Mouse (Mus musculus) cerebellum, adult 9-10 months (tissue): ENCODE results near the gene Slc7a14.
"Not testable (repeated sequence)": the region's sequence is repeated elsewhere in the genome, so short reads cannot be mapped to it uniquely, and the experiment has no call there.

Experiments
- DNase-seq: peaks from one replicate; pipeline ENCODE4 v3.0.0; 2022

Gene Slc7a14

DNA sequence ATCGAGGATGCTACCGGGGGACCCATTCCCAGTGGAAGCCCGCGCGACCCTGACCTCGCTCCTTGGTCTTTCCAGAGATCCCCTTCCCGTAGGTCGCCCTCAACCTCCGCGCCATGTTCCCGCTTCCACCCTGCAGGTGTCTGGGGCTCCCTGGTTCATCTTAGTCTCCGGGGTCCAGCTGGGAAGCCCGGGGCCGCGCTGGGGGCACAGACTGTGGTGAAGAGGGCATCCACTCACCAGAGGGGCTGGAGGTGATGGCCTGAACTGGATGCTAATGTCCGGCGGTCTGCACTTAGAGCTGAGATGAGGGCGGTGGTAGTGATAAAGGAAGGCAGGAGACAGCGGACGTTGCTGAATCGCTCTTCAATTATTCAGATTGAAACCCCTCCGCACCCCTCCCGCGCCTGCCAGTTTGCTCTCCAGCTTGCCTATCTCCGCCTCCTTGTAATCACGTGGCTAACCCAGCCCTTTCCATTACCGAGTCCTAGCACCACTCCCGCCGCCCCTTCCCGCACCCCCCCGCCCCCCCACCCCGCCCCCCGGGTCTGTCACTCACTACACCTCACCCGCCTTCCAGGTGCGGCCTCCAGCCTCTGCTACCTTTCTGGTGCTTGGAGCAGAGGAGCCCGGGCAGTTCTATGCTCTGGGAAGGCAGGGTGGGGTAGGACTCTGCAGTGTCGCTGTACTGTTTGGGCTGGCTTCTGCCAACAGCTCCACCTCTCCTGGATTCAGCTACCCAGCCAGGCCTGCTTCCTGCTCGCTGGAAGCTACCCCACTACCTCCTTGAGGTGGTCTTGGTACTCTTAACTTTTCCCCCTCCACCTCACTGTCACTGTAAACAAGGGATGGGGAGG is at the start of gene Slc7a14:
Slc7a14 (minus strand) TSS at position 445 of the 854 bp plus-strand sequence.
- peak; percentile 92 for DNase-seq

DNA sequence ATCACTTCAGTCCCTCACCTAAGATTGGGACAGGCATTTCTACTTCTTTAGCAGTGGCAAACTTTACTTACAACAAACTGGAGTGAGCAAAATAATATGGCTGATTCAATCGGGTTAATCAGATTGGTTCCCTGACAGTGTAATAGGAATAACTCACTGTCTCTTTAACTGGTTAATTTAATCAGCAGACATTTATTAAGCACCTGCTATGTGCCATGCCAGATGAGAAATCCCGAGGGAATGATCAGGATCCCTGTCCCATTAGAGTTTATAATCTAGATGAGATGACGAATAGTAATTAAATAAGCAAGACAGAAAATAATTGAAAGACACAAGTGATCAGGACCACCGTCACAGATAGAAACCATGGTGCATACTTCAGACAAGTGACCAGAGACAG is 36.4 kb upstream of the Slc7a14 start:
- DNase-seq: no peak

- DNase-seq: no peak
These were observed 35.6 kb upstream of the Slc7a14 start for GRCm38 (mm10) chr3:31345766-31346165.

DNA sequence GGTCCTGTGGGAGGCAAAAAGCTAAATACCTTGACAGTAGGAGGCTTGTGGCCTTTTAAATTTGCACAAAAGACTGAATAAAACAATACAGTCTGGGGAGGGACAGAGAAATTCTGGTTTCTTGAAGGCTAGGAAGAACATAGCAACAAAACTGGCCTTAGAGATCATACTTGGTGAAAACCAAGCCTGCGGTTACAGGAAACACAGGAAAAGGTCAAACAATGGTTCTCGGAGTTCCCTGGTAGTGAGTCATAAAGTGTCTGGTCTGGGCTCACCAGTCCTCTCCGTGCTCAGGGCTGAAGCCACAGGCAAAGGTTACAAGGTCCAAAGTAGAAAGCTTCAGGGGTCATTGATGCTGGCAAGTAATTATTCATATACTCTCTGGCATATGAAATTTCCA is 29.1 kb upstream of the Slc7a14 start:
- no peak for DNase-seq

DNA sequence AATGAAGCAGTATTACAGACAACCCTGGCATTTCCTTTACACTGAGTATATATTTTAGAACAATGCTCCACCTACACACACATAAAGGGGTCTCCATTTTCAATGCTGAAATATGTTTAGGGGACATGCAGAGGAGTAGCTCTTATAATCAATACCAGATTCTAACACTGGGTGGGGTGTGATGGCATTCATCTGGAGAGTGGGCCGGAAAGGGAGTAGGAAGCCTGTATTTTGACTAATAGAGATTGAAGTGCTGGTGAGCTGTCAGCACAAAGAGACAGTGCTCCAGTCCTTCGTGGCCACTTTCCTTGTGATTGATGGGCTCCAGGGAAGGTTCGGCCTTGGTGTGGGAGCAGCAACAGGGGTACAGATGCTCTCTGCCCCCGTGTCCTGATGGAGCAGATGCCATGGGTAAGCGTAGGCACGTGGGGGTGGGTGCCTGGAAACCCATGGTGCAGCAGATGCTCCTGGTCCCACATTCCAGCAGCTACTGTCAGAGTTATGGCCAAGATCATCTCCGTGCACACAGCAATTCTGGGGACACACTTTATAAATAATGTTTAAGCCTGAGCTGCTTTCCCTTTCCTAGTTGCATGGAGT is 18.2 kb upstream of the Slc7a14 start:
- DNase-seq: no peak

DNA sequence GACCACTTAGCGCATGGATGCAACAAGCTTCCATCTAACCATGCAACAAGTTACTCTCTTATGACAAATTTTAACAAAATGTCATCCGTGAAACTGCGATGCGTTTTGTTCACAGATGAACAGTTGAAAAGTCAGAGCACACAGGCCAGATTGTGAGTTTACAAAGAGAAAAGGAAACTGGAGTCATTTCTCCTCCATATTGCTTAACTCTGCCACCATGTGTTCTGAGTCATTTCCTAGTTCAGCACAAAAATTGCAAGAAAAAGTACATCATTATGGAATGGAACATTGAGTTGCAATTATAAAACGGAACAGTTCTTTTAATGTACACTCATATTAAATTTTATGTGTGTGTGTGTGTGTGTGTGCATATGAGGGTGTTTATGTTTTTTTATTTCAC is 17.6 kb upstream of the Slc7a14 start:
- DNase-seq: no peak

- peak; percentile 32 for DNase-seq
These were observed 14.1 kb upstream of the Slc7a14 start for GRCm38 (mm10) chr3:31324231-31324654.

- peak; percentile 83 for DNase-seq
These were observed 726 bp downstream of the Slc7a14 start for GRCm38 (mm10) chr3:31309371-31309933.

DNA sequence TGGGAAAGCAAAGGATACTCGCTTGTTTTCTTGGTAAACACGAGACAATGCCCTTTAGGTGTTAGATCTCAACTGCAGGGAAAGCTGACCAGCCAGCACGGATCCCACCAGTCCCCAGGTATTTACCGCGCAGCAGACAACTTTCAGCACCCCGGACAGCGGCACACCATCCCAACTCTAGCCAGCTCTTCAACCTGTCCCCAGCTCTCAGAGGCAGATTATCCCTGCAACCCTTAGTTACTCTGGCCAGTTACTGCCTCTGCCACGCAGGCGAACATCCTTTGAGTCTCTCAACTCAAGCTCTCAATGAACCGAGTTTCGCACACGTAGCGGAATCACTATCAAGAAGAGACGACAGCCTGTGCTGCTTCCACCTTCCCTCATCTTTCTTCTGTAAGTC is 1.3 kb downstream of the Slc7a14 start:
- DNase-seq: no peak

DNA sequence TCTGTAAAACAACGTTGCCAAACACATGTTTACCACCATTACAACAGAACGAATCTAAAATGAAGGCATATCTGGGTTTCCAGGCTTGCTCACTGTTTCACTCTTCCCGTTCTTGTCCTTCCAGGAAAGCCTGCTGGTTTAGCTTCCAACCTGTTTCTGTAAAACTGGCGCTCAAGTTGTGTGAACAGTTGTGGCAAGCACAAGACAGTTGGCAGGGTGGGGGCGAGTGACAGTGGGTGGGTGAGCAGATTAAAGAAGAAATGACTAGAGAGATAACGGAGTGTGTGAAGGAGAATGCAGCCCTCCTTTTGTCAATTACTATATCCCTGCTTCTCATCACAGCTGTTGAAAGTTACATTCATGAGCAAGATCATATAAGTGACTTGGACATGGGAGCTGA is 2.2 kb downstream of the Slc7a14 start:
- no peak for DNase-seq

DNA sequence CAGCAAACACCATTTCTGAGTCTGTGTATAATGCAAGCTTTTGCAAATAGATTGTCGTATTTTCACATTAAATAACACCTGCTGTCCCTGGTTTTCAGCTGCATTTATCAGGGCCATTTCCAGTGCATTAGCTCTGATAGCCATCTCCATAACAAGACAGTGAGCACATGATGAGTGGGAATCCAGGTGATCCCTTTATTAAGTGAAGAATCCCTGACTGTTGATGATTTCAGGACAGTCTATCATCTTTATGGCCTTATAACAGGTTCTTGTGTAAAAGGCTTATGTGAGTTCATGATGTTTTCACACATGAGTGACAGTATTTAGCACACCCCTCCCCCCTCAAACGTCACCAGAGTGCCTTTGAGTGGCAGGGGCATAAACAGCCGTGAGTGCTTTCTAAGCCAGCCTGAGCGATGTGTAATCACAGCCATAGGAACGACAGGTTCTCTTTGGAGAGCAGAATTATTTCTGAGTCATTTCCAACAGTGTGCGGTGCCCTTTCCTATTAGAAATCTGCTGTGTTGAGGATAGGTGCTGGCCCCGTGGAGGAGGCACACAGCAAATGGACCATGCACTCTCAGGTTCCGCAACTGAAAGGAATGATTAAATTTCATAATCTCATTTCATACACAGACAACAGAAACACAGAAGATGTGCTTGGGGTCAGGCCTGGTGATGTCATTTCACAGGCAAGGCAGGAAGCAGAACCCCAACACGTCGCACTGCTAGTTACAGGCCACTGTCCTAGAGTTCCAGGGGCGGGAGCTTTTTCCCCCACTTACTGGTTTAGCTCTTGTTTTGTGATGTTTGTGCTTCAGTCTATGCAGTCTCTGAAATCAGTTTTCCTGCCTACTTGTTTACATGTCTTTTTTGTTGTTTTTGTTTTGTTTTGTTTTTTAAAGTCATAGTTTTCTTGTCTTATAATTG is 18.2 kb downstream of the Slc7a14 start:
- no peak for DNase-seq

- no peak for DNase-seq
These were observed 22.7 kb downstream of the Slc7a14 start for GRCm38 (mm10) chr3:31287421-31287948.

- DNase-seq: peak; percentile 67
These were observed 29.1 kb downstream of the Slc7a14 start for GRCm38 (mm10) chr3:31281116-31281515.

- no peak for DNase-seq
These were observed 35.3 kb downstream of the Slc7a14 start for GRCm38 (mm10) chr3:31274875-31275274.

- DNase-seq: not testable (repeated sequence)
These were observed 36.9 kb downstream of the Slc7a14 start for GRCm38 (mm10) chr3:31273247-31273646.

GRCm38 (mm10) chr3:31272635-31273034 is 37.5 kb downstream of the Slc7a14 start:
- DNase-seq: no peak

GRCm38 (mm10) chr3:31269551-31270317 is 40.4 kb downstream of the Slc7a14 start:
- no peak for DNase-seq

GRCm38 (mm10) chr3:31267921-31268320 is 42.3 kb downstream of the Slc7a14 start:
- no peak for DNase-seq

GRCm38 (mm10) chr3:31266941-31267340 is 43.2 kb downstream of the Slc7a14 start:
- peak; percentile 58 for DNase-seq

GRCm38 (mm10) chr3:31263535-31263934 is 46.6 kb downstream of the Slc7a14 start:
- peak; percentile 90 for DNase-seq

GRCm38 (mm10) chr3:31261418-31262014 is 48.7 kb downstream of the Slc7a14 start:
- DNase-seq: no peak
